Comparison of ENCODE assay signal across 8 mouse cellular contexts in genomic region chr13:44306275-44307050, GRCm38 (mm10).
DNase-seq lines count a peak whose midpoint lies in the region.

No protein-coding gene starts in this region.

- peak; percentile 67 for DNase-seq in layer of hippocampus, adult 9-11 months
- no peak for DNase-seq in layer of hippocampus, postnatal 36 days
- peak; percentile 59 for DNase-seq in adrenal gland, postnatal 10 days
- peak; percentile 54 for DNase-seq in gastrocnemius, postnatal 10 days
- DNase-seq in lung, adult 18-20 months, result peak; percentile 68 to 77
- DNase-seq in thymus, postnatal 10 days (ENCODE audit: low spot score in 2 of 2), result no peak
- DNase-seq in retina, embryonic 14.5 days (ENCODE audit: low spot score), result no peak
- DNase-seq in thymus, postnatal 0 days (ENCODE audit: low spot score), result no peak

Comparison
In these comparisons a context has a peak if more than half of its experiments do, and no peak if none do; other contexts are left out.
1. DNase-seq: peak in layer of hippocampus, adult 9-11 months (single experiment), adrenal gland, postnatal 10 days (single experiment), gastrocnemius, postnatal 10 days (single experiment) and lung, adult 18-20 months (2 of 2); none in layer of hippocampus, postnatal 36 days (0 of 2), thymus, postnatal 10 days (0 of 2), retina, embryonic 14.5 days (single experiment) and thymus, postnatal 0 days (single experiment).